Mouse (Mus musculus): ENCODE results near the gene Ambra1.
"Not testable (repeated sequence)": the region's sequence is repeated elsewhere in the genome, so short reads cannot be mapped to it uniquely, and the experiment has no call there.

Ambra1 gene

DNA sequence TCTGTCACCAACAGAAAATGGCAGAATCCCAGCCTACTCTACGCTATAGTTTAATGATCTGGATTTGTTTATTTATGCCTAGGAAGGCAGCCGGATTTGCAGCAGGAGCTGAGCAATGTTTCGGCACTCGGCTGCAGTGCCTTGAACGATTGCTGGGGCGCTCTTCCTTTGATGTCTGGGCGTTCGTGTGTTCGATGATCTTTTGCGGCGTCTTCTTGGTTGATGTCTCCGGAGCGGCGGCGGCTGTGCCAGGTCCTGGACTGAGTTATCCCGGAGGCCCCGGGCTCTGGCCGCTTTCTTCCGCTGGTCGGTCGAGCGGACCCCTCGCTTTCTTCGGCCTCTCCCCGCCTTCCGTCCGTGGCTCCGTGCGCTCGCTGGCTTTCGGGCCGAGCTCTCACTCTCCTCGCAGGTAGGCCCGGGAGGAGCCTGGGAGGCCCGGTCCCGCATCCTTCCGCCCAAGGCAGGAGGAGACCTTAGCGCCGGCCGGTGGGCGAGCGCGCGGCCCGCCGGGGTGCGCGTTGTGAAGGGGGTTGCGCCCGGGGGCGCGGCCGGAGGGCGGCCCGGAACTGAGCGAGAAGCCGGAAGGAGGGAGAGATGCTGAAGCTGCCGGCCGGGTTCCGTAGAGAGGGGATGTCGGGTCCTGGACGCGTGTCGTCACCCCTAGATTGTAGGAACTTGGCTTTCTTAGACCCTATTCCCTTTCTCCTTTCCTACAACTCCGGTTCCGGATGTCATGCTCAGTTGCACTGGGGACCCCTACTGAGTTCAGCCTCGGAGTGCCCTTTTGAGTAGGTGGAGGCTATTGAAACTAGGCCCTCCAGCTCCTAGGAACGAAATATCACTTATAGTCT lies at the start of gene Ambra1:
Gene Ambra1, plus strand, starts transcription at position 164 of the 851 bp plus-strand sequence.
- peak; percentile 87 for DNase-seq (ENCODE audit: extremely low spot score, low spot score)

DNA sequence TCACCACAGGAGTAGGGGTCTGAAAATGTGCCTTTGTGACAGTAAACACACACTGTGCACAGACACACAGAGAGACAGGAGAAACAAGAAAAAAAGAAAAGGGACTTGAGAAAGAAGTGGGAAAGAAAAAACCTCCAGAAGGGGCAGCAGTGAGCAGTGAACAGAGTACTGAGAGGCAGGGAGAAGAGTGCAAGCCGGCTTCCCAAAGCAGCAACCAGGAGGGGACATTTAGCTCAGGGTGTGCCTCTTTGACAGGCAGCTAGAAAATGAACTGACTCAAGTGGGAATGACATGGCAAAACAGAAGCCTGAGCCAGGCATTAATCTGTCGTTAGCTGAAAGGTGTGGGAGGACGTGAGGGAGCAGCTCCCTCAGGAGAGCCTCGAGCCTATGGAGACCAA lies 47.1 kb upstream of the Ambra1 start:
- DNase-seq (ENCODE audit: extremely low spot score, low spot score) = no peak

DNA sequence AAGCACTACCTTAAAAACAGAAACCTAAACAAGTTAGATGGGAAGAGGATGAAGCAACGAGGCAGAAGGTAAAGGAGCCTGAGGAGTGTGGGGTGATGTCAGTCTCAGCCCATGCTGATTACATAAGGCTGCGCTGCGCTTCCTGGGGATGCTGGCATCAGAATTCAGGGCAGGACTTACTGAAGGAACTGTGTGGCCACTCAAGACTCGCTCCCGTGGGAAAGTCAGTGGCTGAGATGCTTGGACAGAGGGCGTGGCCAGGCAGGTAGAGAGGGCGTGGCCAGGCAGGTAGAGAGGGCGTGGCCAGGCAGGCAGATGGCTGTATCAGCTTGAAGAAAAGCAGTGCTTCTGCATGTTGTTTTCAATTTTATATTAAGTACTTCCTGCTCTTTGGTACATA lies 46.0 kb upstream of the Ambra1 start:
- DNase-seq (ENCODE audit: extremely low spot score, low spot score) = no peak

DNA sequence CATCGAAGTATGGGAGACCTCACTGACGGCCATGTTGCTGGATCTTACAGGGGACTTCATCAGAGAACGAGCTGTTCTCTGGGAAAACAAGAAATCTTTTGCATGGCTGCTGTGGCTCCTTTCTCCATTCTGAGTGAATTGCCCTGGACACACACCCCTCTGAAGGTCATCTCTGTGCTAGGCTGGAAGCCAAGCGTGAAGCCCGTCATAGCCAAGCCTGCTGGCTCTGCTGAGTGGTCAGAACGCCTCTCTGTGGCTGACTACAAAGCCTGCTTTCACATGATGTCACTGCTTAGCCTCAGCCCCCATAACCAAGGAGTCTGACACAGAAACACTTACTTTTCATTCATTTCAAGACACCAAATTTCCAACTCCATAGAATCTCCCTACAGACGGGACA lies 40.5 kb upstream of the Ambra1 start:
- DNase-seq (ENCODE audit: extremely low spot score, low spot score) = no peak

DNA sequence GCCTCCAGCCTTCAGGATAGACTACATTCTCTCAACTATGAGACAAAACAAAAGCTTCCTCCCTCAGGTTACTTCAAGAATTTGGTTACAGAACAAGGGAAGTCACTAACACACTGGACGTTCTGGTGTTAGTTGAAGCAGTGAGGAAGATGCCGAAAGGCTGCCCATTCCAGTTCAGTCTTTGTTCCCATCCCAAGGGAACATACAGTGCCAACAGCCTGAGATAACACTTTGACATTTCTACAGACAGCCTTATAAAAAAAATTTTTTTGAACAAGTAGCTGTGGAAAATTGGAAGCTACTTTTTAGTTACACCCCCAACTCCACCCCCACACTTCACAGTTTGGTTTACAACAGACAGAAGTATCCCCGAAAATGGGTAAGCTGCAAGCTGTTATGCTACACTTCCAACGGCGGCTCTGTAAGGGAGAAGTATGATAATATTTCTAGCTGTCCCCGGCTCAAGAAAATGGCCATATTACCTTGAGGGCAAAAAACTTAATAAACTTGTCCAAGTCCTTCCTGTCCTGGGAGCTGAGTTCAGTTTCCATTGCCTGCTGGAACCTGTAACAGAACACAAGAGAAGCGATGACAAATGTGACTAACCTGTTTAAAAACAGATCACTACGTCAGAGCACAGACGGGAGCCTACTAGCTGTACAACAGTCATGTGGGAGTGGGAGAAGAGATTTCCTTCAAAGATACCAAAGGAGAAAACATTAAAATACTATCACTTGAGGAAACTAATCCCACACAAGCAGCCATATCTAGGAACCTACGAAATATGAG lies 34.3 kb upstream of the Ambra1 start:
- DNase-seq (ENCODE audit: extremely low spot score, low spot score) = no peak

GRCm38 (mm10) chr2:91696225-91696590 lies 33.7 kb upstream of the Ambra1 start:
- DNase-seq (ENCODE audit: extremely low spot score, low spot score) = no peak

DNA sequence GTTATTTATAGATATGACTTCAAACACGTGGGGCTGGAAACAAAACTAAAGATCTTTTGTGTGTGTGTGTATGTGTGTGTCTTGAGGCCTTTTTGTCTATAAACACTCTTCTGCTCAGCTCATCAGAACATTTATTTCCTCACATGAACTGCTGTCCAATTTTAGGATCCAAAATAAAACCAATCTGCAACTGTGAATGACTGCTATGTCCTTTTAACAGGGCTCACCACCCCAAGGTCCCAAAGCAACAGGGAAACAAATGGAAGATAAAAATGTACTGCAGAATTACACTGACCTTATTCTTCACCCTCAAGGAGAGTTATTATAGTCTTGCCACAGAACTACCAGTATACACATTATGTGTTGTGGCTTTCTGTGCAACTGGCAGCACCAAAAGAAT lies 30.7 kb upstream of the Ambra1 start:
- DNase-seq (ENCODE audit: extremely low spot score, low spot score) = no peak

DNA sequence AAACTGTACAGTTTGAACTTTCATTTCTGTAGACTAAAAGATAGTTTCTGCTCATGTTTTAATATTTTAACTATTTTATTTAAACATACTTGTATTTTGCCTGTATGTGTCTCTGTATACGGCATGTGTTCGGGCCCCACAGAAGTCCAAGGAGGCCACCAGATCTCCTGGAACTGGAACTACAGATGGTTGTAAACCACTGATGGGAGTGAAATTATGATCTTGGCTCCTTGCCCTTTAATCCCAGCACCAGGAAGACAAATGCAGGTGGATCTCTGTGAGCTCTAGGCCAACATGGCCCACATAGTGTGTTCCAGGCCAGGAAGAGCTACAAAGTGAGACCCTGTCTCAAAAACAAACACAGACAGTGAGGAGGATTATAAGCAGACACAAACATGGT lies 28.6 kb upstream of the Ambra1 start:
- no peak for DNase-seq (ENCODE audit: extremely low spot score, low spot score)

DNA sequence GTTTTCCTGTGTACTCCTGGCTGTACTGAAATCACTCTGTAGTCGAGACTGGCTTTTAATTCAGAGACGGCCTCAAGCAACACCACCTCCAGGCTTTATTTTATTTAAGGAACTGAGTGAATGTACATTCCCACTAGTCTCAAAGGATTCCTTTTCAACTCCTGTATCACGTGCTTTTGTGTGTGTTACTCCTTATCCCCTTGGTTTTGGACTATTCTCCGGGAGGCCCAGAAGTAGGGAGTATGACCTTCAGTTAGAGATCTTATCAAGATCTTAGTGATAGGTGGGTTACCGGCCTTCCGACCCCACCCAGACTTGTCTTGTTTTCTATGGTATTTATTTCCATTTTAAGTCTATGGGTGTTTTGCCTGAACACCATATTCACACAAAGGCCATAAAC lies 24.2 kb upstream of the Ambra1 start:
- DNase-seq (ENCODE audit: extremely low spot score, low spot score) = no peak

- no peak for DNase-seq (ENCODE audit: extremely low spot score, low spot score)
These were observed 23.5 kb upstream of the Ambra1 start for GRCm38 (mm10) chr2:91706456-91706855.

DNA sequence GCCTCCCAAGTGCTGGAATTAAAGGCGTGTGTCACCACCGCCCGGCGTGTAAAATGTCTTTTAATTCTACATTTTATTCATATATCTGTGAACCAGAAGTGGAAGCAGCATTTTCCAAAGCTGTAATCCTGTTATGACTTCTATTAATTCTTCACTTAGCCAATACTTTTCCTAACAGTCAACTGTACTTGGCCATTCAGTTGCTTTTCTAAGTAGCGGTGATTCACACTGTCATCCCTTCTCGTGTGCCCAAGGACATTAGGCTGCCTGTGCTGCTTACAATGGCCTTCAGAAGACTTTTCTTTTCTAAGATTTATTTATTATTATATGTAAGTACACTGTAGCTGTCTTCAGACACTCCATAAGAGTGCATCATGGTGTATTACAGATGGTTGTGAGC lies 21.6 kb upstream of the Ambra1 start:
- DNase-seq (ENCODE audit: extremely low spot score, low spot score) = no peak

DNA sequence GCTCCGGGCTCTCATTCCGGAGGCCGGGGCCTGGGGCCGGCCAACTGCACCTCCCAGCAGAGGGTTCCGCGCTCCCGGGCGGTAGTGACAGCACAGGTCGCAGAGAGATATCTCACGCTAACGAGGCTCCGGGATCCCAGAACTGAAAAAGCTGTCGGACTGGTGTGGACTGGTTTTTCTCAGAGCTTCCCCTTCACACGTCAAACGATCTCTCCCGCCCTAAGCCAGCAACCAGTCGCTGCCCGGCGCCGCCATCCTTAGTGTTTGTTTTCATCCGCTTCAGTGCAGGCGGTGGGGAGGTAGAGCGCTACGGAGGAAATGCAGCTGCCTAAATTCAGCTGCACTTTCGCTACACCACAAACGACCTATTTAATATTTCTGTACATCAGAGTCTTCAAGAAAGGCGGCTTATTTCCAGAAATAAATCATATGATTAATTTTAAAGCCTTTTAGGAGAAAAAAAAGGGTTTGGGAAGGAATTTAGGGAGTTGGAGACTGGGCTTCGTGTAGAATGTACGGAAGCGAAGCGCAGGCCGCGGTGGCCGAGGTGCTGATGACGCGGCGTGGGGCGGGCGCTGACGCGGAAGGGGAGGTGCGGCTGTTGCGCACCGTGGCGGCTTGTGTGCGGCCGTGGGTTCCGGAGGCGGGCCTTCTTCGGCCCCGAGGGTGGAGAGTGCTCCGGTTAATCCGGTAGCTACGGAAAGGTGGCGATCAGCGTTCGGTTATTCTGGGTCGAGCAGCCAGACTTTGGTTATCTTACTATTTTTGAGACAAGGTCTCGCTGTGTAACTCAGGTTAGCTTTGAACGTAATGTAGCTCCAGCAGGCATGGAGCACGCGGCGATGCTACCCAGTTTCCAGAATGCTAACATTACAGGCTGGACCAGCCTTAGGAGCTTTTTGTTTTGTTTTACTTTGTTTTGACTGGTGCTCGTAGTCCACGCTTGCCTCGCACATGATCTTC lies 19.4 kb upstream of the Ambra1 start, which contains the start of the genes Atg13 and Harbi1:
Gene Atg13, minus strand, starts transcription at position 305 of the 963 bp plus-strand sequence.
Gene Harbi1, plus strand, starts transcription at position 581 of the 963 bp plus-strand sequence.
- peak; percentile 89 for DNase-seq (ENCODE audit: extremely low spot score, low spot score)

- no peak for DNase-seq (ENCODE audit: extremely low spot score, low spot score)
These were observed 18.5 kb upstream of the Ambra1 start for GRCm38 (mm10) chr2:91711256-91711925.

DNA sequence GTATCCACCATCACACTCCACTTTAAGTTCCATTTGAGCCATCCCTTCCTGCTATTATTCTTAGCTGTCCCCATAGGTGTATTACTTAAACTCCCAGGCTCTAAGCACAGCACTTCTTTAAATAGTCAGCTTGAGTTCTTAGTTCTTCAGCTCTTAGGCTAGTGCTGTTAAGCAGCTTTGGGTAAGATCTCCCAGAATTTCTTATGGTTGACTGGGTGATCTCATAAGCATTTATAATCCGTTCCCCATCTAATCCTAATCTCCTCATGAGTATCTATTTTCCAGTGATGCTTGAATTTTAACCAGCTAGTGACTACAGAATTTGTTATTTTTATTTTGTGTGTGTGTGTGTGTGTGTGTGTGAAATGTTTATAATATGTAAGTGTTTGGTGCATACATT lies 15.0 kb upstream of the Ambra1 start:
- DNase-seq (ENCODE audit: extremely low spot score, low spot score) = no peak

GRCm38 (mm10) chr2:91718276-91718675 lies 11.7 kb upstream of the Ambra1 start:
- no peak for DNase-seq (ENCODE audit: extremely low spot score, low spot score)

GRCm38 (mm10) chr2:91723382-91723781 lies 6.6 kb upstream of the Ambra1 start:
- no peak for DNase-seq (ENCODE audit: extremely low spot score, low spot score)

DNA sequence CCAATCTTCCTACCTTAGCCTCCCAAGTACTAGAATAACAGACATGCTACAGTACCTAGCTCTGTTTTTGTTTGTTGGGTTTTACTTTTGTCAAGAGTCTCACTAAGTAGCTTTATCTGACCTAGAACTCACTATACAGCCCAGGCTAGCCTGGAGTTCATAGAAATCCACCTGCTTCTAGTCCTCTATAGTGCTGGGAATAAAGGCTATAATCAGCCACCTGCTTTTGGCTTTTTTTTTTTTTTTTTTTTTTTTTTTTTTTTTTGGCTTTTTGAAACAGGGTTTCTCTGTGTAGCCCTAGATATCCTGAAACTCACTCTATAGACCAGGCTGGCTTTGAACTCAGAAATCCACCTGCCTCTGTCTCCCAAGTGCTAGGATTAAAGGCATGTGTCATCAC lies 6.0 kb upstream of the Ambra1 start:
- DNase-seq (ENCODE audit: extremely low spot score, low spot score) = no peak

DNA sequence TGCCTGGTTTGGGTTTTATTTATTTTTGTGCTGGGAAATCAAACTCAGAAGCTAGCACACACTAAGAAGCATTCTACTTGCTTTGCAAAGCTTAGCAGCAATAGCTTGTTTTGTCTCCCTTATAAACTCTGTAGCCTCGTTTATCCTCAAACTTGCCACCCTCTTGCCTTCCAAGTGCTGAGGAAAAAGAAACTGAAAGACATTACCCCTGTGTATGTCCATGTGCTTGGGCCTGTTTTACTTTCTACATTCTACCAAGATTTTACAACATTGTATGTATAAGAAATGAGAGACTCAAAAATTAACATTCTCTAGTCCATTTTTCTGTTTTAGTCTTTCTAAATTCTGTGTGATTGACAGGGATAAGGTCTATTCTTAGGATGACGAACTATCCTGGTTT lies 5.2 kb upstream of the Ambra1 start:
- DNase-seq (ENCODE audit: extremely low spot score, low spot score) = no peak

GRCm38 (mm10) chr2:91725476-91725875 lies 4.5 kb upstream of the Ambra1 start:
- not testable (repeated sequence) for DNase-seq (ENCODE audit: extremely low spot score, low spot score)

- DNase-seq (ENCODE audit: extremely low spot score, low spot score) = no peak
These were observed 2.9 kb upstream of the Ambra1 start for GRCm38 (mm10) chr2:91727011-91727410.

GRCm38 (mm10) chr2:91729571-91729970 lies 363 bp upstream of the Ambra1 start:
- no peak for DNase-seq (ENCODE audit: extremely low spot score, low spot score)

All from neural tube, embryonic 10.5 days (tissue).